Mouse (Mus musculus) C2C12 (cell line): ENCODE data around the gene Slc17a1. TPM values are rescaled to one million over a fixed set of nuclear protein-coding genes. Genes with fewer than 3 reads are reported as not detected.

Experiments used
- H3K27me3 ChIP-seq: one replicate; pipeline ENCODE4 v1.6.1; 2011; ENCODE audit not compliant: control insufficient read depth, insufficient read depth, insufficient read length
- H3K36me3 ChIP-seq: one replicate; pipeline ENCODE4 v1.6.1; 2011; ENCODE audit not compliant: control insufficient read depth, insufficient read depth
- H3K4me3 ChIP-seq: one replicate; pipeline ENCODE4 v1.5.1; 2011; ENCODE audit warnings: mild to moderate bottlenecking, control low read depth; ENCODE audit not compliant: poor library complexity, insufficient read depth, severe bottlenecking
- H3K79me2 ChIP-seq: one replicate; pipeline ENCODE4 v1.6.1; 2011; ENCODE audit not compliant: control insufficient read depth, insufficient read depth
- H3K79me3 ChIP-seq: one replicate; pipeline ENCODE4 v1.6.1; 2011; ENCODE audit warnings: low read depth, control low read depth
- H3ac ChIP-seq: one replicate; pipeline ENCODE3; 2011; ENCODE audit warnings: low read depth; ENCODE audit not compliant: control insufficient read depth, insufficient read length
- CEBPB ChIP-seq: IDR thresholded peaks from one replicate; pipeline ENCODE4 v1.6.1; 2011; ENCODE audit warnings: low read depth, mild to moderate bottlenecking, control low read depth, moderate library complexity
- CTCF ChIP-seq: IDR thresholded peaks from one replicate; pipeline ENCODE4 v1.5.1; 2011; ENCODE audit not compliant: control insufficient read depth, insufficient read depth, insufficient read length
- FOSL1 ChIP-seq: IDR thresholded peaks from one replicate; pipeline ENCODE4 v1.8.0; 2011; ENCODE audit warnings: mild to moderate bottlenecking, low read length; ENCODE audit not compliant: poor library complexity, insufficient read depth, severe bottlenecking
- MAX ChIP-seq: IDR thresholded peaks from one replicate; pipeline ENCODE4 v1.6.1; 2011; ENCODE audit warnings: mild to moderate bottlenecking, control low read depth
- MYOD1 ChIP-seq: IDR thresholded peaks from one replicate; pipeline ENCODE4 v1.6.1; 2011; ENCODE audit warnings: low read depth; ENCODE audit not compliant: control insufficient read depth, insufficient read length
- MYOG ChIP-seq: IDR thresholded peaks from one replicate; pipeline ENCODE4 v1.6.1; 2011; ENCODE audit not compliant: control insufficient read depth, insufficient read length; ENCODE audit errors: extremely low read depth
- USF1 ChIP-seq: IDR thresholded peaks from one replicate; pipeline ENCODE4 v1.6.1; 2011; ENCODE audit warnings: low read depth, mild to moderate bottlenecking, control low read depth, moderate library complexity
- polyA plus RNA-seq: library from polyadenylated mRNA; unstranded; fragments of >200 nt; fragmentation: generic; extraction: Trizol; gene quantifications from one replicate; pipeline ENCODE4 v1.2.1, GENCODE M21; 2012; ENCODE audit warnings: missing spikeins

Slc17a1 gene
- polyA plus RNA-seq, 1 experiment: not detected

DNA sequence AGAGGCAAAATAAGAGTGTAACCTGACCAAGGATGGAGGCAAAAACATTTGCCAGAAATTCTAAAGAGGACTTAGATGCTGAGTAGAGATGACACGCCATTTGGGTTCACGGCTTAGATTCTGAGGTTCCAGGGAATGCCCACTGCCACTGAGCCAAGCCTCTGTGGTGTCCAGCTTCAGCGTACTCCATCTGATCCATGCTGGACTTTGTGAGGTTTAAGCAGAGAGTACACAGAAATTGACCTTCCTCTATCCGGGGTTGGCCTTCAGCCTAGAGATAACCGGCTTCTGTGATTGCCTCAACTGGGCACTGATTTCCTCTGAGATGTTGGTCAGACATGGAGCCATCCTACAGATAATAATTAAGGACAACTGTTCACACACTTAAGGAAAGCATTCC, 30.9 kb upstream of the Slc17a1 start:
- H3ac ChIP-seq: no peak overlapping the region
- no peaks in the 10 kb centered on the region for H3K79me2 ChIP-seq
- H3K27me3 ChIP-seq: peaks cover 5% of the 10 kb centered on the region
- TF ChIP-seq FOSL1 (no peak), USF1 (no peak), CTCF (no peak)
- no peaks in the 10 kb centered on the region for H3K36me3 ChIP-seq
- no peak overlapping the region for H3K4me3 ChIP-seq
- no peaks in the 10 kb centered on the region for H3K79me3 ChIP-seq

DNA sequence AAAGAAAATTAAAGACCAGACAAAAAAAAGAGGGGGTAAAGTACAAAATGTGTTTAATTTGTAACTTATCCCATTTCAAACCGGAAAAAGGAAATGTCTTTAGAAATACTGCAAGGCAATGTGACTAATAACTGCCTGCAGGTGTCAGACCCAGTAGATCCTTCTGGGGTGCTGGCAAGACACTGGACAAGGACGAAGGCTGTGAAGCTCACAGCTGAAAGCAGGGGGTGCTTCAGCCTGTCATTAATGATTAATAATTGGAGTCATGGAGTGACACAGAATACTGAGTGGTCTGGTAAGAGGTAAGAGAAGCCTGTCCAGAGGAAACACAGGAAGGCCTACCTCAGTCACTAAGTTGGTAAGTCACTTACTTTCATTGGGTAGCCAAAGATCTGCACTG, 28.2 kb upstream of the Slc17a1 start, which contains the start of gene Slc17a3:
Slc17a3 (plus strand) TSS at position 127 of the 400 bp plus-strand sequence.
- Histone ChIP-seq H3K4me3 (no peak within 1 kb of the TSS), H3K79me3 (no peaks in the 10 kb centered on the region), H3K79me2 (no peaks in the 10 kb centered on the region), H3K27me3 (peaks cover 11% of the 10 kb centered on the region), H3ac (no peak within 1 kb of the TSS), H3K36me3 (no peaks in the 10 kb centered on the region)
- TF ChIP-seq MAX: no peak
- no peak for TF ChIP-seq MYOG
- no peak for TF ChIP-seq MYOD1
- TF ChIP-seq CTCF: no peak
- no peak for TF ChIP-seq FOSL1
- TF ChIP-seq USF1: no peak

DNA sequence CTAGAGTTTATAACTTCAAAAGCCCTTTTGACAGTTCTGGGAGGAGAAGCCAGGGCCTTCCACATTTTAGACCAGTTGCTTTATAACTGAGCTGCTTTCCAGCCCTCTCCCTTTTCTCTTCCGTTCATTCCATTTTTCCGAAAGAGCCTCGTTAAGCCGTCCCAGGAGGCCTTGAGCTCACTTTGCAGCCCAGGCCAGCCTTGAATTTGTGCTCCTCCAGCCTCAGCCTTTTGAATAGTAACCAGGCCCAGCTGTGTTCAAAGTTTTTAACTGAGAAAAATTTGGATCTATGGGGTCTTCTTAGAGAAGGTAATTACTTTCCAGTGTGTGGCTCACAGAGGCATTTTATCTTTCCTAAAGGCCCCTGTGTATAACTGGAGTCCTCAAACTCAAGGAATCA, 21.7 kb upstream of the Slc17a1 start:
- no peak overlapping the region for H3ac ChIP-seq
- H3K79me3 ChIP-seq: no peaks in the 10 kb centered on the region
- H3K27me3 ChIP-seq: peaks cover 6% of the 10 kb centered on the region
- TF ChIP-seq FOSL1 (no peak), CEBPB (no peak), CTCF (no peak), MAX (no peak), MYOG (no peak), USF1 (no peak), MYOD1 (no peak)
- H3K79me2 ChIP-seq: no peaks in the 10 kb centered on the region
- H3K4me3 ChIP-seq: no peak overlapping the region
- no peaks in the 10 kb centered on the region for H3K36me3 ChIP-seq

DNA sequence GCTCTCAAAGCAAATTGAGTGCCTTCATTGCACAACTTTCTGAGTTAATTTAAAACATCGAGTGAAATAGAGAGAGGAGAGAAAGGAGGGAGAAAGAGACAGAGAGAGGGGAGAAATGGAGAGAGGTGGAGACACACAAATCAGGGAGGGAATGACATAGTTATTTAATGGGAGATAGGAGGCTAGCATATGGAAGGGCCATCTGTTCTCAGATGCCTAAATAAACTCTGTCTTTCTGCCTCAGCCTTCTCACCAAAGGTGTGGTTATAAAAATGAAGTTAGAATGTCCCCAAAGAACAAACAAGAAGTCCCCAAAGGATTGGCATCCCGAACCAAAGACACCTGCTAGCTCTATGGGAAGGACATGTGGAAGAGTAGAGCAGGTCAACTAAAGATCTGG, 18.3 kb upstream of the Slc17a1 start:
- Histone ChIP-seq H3K36me3 (no peaks in the 10 kb centered on the region), H3K79me2 (no peaks in the 10 kb centered on the region), H3ac (no peak overlapping the region), H3K79me3 (no peaks in the 10 kb centered on the region), H3K27me3 (no peaks in the 10 kb centered on the region), H3K4me3 (no peak overlapping the region)
- TF ChIP-seq CTCF (no peak), FOSL1 (no peak), MAX (no peak), CEBPB (no peak), MYOG (no peak), USF1 (no peak), MYOD1 (no peak)

DNA sequence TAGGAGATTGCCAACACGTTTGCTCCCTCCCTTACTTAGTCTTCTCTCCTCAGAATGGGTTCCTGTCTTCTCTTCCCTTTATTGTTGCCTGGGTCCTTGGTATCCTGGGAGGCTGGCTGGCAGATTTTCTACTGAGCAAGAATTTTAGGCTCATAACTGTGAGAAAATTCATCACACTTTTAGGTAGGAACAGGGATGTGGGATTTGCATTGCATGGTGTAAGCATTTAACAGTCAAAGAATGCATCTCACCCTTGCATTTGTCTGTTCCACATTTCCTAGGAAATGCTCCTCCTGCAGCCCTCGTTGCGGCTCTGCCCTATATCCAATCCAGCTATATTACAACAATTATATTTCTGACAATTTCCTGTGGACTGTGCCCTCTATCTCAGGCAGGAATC, 11.1 kb upstream of the Slc17a1 start:
- Histone ChIP-seq H3K79me3 (no peaks in the 10 kb centered on the region), H3K4me3 (no peak overlapping the region), H3K79me2 (no peaks in the 10 kb centered on the region), H3K27me3 (peaks cover 4% of the 10 kb centered on the region), H3ac (no peak overlapping the region), H3K36me3 (no peaks in the 10 kb centered on the region)
- TF ChIP-seq CEBPB (no peak), MYOD1 (no peak), FOSL1 (no peak), CTCF (no peak), MAX (no peak), USF1 (no peak), MYOG (no peak)

DNA sequence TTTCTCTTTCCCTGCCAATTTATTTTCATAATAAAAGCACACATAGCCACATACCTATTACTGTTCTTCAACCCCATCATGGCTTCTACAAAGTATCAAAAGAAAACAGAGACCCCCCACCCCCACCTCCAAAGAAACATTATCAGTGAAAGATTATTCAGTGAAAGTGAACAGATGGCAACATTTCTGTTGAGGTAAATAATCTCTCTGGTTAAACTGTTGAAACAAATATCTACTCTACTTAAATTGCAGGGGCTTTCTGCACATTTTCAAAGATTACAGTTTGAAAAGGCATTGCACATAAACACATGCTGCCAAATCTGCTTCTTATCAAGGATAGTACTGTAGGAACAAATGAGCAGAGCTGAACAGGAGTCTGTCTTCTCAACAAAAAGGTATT, 5.7 kb upstream of the Slc17a1 start:
- no peak for TF ChIP-seq CEBPB
- TF ChIP-seq CTCF: no peak
- no peak for TF ChIP-seq MYOG
- no peak for TF ChIP-seq MAX
- Histone ChIP-seq H3K27me3 (peaks cover 5% of the 10 kb centered on the region), H3K79me2 (no peaks in the 10 kb centered on the region)

More for the DNA sequence above, 5.7 kb upstream of the Slc17a1 start:
- H3ac ChIP-seq: no peak overlapping the region
- no peaks in the 10 kb centered on the region for H3K79me3 ChIP-seq
- no peaks in the 10 kb centered on the region for H3K36me3 ChIP-seq
- H3K4me3 ChIP-seq: no peak overlapping the region
